Mouse (Mus musculus): Measurements from ENCODE around the gene Bax. TPM values are rescaled to one million over a fixed set of nuclear protein-coding genes. Genes with fewer than 3 reads are reported as not detected.
"Not testable (repeated sequence)": the region's sequence is repeated elsewhere in the genome, so short reads cannot be mapped to it uniquely, and the experiment has no call there.

The Bax gene
- polyA plus RNA-seq, 1 experiment from 2014 or later: 161 TPM

DNA sequence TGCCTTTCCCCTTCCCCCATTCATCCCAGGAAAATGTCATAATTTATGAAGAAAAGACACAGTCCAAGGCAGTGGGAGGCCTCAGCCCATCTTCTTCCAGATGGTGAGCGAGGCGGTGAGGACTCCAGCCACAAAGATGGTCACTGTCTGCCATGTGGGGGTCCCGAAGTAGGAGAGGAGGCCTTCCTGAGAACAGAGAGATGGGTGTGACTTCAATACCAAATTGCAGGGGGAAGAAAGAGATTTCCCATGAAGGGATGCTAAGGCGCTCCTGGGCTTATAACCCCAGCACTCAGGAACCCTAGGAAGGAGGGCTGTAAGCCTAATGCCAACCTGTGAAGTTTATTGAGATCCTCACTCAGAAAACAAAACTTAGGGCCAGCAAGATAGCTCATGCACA lies 4.9 kb downstream of the Bax start:
- H3K9ac ChIP-seq: no peak overlapping the region

DNA sequence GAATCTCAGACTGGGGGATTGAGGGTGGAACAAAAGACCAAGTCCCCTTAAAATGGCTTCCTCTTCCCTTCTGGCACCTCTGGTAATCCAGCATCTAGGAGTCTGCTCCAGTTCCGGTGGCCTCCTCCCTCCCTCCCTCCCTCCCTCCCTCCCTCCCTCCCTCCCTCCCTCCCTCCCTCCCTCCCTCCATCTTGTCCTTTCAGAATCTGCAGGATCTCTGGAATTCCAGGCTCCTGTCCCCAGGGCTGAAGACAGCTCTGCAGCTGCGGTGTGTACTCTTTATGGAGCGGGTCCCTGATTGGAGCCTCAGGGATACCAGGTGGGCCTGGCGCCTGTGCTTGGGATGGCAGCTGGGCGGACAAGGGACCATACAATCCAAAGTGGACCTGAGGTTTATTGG lies 5.4 kb downstream of the Bax start:
- Histone ChIP-seq H3K27me3 (no peaks in the 10 kb centered on the region), H3K4me1 (peaks cover 47% of the 10 kb centered on the region), H3K27ac (peak overlapping the region; percentile 89), H3K4me2 (peak overlapping the region; percentile 59; the same call in 1 of the 2 replicates), H3K4me3 (no peak overlapping the region), H3K36me3 (peaks cover 46% of the 10 kb centered on the region), H3K9ac (no peak overlapping the region), H3K9me3 (no peaks in the 10 kb centered on the region)
- WGBS: 54% methylated on average over 5 of the region's 5 CpGs
- no peak for ATAC-seq (ENCODE audit: borderline replicate concordance, extremely low read depth, low FRiP score, low TSS enrichment)

More for the DNA sequence above, 4.9 kb downstream of the Bax start:
- no peak for ATAC-seq (ENCODE audit: borderline replicate concordance, extremely low read depth, low FRiP score, low TSS enrichment)
- H3K36me3 ChIP-seq: peaks cover 46% of the 10 kb centered on the region
- H3K4me2 ChIP-seq: no peak overlapping the region
- H3K4me1 ChIP-seq: peaks cover 47% of the 10 kb centered on the region
- no peak overlapping the region for H3K4me3 ChIP-seq
- H3K27ac ChIP-seq: peak overlapping the region; percentile 89
- H3K27me3 ChIP-seq: no peaks in the 10 kb centered on the region
- 85% methylated on average over 4 of the region's 4 CpGs for WGBS
- H3K9me3 ChIP-seq: no peaks in the 10 kb centered on the region

DNA sequence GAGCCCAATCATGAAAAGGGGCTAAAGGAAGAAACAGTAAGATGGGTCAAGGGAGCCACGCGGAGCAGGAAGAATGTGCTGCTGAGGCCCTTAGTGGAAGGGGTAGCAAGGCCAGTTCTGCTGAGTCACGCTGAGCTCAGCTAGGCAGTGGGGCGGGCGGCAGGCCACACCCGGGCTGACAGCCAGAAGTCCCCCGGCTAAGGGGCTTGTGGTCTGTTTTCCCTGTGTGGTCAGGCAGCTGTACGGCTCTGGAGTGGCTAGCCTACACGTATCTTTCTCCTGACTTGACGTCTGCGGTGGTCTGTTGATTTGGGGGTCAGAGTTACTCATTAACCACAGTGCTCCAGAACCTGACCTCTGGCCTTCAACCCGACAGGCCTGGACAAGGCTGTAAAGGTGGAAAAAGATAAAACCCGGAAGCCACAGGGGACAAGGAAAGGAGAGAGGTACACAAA lies 5.8 kb downstream of the Bax start:
- H3K4me3 ChIP-seq: 0 out of 2 replicates have a peak overlapping the region, but pooled peaks have one; percentile 1
- H3K9me3 ChIP-seq: no peaks in the 10 kb centered on the region
- no peak overlapping the region for H3K9ac ChIP-seq
- H3K4me1 ChIP-seq: peaks cover 44% of the 10 kb centered on the region
- H3K36me3 ChIP-seq: peaks cover 50% of the 10 kb centered on the region
- WGBS: 8% methylated on average over 13 of the region's 13 CpGs
- peak overlapping the region; percentile 89 for H3K27ac ChIP-seq
- no peaks in the 10 kb centered on the region for H3K27me3 ChIP-seq
- peak overlapping the region; percentile 59 for H3K4me2 ChIP-seq
- ATAC-seq (ENCODE audit: borderline replicate concordance, extremely low read depth, low FRiP score, low TSS enrichment): peak; percentile 8; the same call in 1 of the 2 replicates

DNA sequence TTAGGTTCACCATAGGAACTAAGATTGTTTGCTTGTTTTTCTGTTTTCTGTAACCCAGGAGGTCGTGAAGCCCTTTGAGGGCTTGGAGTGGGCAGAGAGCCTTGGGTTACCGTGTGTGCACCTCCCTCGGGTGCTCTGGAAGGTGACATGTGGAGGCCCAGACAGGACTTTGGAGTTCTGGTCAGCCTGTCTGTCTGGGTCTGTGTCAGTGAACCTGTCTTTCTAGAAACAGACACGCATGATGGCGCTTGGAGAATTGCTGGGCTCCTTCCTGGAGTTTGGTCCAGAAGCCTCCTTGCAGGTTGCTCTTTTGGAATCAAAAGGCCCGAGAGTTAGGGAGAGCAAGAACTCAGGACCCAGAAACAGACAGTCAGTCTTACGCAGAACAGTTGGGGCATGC lies 6.3 kb downstream of the Bax start:
- peak overlapping the region; percentile 26; the same call in 1 of the 2 replicates for H3K9ac ChIP-seq
- H3K27ac ChIP-seq: peak overlapping the region; percentile 89
- H3K4me1 ChIP-seq: peaks cover 39% of the 10 kb centered on the region
- ATAC-seq (ENCODE audit: borderline replicate concordance, extremely low read depth, low FRiP score, low TSS enrichment): 0 out of 2 replicates have a peak, but pooled peaks have one; percentile 0
- H3K4me2 ChIP-seq: peak overlapping the region; percentile 59
- peaks cover 52% of the 10 kb centered on the region for H3K36me3 ChIP-seq
- no peaks in the 10 kb centered on the region for H3K27me3 ChIP-seq
- H3K4me3 ChIP-seq: peak overlapping the region; percentile 76
- no peaks in the 10 kb centered on the region for H3K9me3 ChIP-seq
- WGBS: 51% methylated on average over 7 of the region's 7 CpGs

DNA sequence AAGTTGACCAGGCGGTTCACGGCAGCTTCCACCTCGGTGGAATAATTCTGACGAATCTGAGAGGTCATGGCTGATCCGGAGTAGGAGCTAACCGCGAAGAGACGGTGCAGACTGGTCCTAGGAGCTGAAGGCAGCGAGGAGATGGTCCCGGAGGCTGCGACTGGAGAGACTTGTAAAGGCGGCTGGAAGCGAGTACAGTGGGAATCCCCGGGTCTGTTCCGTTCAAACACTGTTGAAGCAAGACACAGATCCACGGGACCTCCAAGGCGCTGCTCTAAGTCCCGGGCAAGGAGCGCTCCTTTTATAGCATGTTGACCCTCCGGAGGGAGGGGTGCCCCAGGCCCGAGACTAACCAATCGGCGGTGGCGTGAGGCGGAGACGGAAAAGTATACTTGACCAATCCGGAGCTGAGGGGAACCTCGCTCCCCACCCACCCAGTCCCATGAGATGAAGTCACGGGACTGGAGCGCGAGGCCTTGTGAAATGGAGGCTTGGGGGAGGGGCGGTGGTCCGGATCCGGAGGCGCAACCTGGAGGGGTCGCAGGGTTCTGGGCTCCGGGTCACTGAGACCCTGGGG lies 7.0 kb downstream of the Bax start, which contains the start of gene Ftl1:
TSS of gene Ftl1 (minus strand) at position 321 of the 577 bp plus-strand sequence.
- H3K27me3 ChIP-seq, H3K9me3 ChIP-seq: not testable (repeated sequence)
- H3K4me3 ChIP-seq: peak within 1 kb of the TSS; percentile 76
- under 1% methylated on average over 33 of the region's 37 CpGs for WGBS
- H3K9ac ChIP-seq: peak within 1 kb of the TSS; percentile 85
- peak; percentile 95 for ATAC-seq (ENCODE audit: borderline replicate concordance, extremely low read depth, low FRiP score, low TSS enrichment)
- H3K4me1 ChIP-seq: peaks cover 36% of the 10 kb centered on the region
- H3K27ac ChIP-seq: peak within 1 kb of the TSS; percentile 89
- peaks cover 53% of the 10 kb centered on the region for H3K36me3 ChIP-seq
- peak within 1 kb of the TSS; percentile 72 for H3K4me2 ChIP-seq

DNA sequence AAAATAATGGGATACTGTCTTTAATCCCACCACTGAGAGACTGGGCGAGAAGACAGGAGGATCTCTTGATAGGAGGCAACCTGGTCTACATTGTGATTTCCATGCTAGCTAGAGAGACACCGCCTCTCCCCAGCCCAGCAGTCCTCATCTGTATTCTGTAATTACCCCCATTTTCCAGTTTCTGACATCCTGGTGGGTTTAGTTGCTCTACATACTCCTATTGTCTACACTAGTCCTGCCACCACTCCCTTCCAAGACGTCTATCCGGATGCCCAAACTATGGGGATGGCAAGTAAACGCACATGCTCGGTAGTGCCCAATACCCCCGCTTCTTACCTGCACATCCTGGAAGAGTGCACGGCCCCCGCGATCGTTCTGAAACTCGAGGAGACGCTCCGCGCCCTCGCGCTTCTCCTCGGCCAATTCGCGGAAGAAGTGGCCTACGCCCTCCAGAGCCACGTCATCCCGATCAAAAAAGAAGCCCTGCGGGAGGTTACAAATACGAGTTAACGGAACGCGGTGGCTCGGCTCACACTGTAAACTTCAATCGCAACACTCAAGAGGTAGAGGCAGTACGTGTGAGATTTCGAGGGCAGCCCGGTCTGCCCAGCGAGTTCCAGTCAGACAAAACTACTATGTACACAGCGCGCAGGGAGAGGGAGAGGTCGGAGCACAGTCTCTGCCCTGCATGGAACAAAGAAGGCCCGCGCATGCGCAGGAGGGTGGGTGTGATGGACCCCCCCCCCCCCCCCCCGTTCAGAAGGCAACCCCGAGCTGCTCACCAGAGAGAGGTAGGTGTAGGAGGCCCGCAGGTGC lies 7.7 kb downstream of the Bax start:
- peak overlapping the region; percentile 83 for H3K27ac ChIP-seq
- H3K36me3 ChIP-seq: peaks cover 58% of the 10 kb centered on the region
- no peaks in the 10 kb centered on the region for H3K9me3 ChIP-seq
- H3K4me2 ChIP-seq: peak overlapping the region; percentile 72
- peak overlapping the region; percentile 85 for H3K9ac ChIP-seq
- H3K4me1 ChIP-seq: peaks cover 36% of the 10 kb centered on the region
- under 1% methylated on average over 43 of the region's 43 CpGs for WGBS
- peak overlapping the region; percentile 76 for H3K4me3 ChIP-seq
- no peaks in the 10 kb centered on the region for H3K27me3 ChIP-seq
- ATAC-seq (ENCODE audit: borderline replicate concordance, extremely low read depth, low FRiP score, low TSS enrichment): peak; percentile 64

DNA sequence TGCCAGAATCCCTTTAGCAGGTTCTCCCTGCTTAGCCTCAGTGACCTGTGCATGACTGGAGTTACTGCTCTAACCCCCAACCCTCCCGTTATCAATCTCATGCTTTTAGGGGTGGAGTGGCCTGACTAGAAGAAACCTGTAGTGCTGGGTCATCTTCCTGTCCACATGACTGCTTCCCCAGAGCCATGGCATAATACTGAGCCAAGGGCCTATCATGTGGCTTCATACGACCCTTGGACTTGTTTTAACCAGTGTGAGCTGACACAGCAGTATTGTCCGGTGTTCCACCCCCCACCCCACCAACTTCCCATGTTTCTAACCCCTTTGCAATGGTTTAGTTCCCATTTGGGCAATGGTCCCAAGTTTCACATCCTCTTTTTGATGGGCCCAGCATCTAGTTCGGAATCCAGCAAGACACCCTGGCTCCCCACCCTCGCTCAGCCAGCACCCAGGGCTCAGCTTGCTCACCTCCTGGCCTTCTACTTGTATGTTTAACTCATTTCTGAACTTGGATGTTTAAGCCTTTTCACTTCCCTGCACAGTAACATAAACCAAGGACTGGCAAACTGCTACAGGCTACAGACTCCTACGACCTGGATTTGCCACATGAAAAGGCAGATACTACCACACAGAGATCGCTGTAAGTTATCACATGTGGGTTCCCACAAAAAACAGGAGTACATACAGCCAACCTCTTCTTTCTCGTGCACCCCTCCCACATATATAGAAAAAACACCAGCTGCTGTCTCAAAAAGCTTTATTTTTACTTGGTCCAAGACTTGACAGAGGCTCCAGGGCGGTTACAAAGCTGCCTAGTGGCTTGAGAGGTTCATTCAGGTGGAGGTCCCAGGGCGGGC lies 9.3 kb downstream of the Bax start:
- WGBS: 47% methylated on average over 10 of the region's 10 CpGs
- no peak for ATAC-seq (ENCODE audit: borderline replicate concordance, extremely low read depth, low FRiP score, low TSS enrichment)
- H3K4me2 ChIP-seq: peak overlapping the region; percentile 72
- H3K36me3 ChIP-seq: peaks cover 55% of the 10 kb centered on the region
- peak overlapping the region; percentile 76 for H3K4me3 ChIP-seq
- H3K27me3 ChIP-seq: no peaks in the 10 kb centered on the region
- H3K27ac ChIP-seq: peak overlapping the region; percentile 47; the same call in 1 of the 2 replicates
- no peaks in the 10 kb centered on the region for H3K9me3 ChIP-seq
- peak overlapping the region; percentile 85 for H3K9ac ChIP-seq
- peaks cover 36% of the 10 kb centered on the region for H3K4me1 ChIP-seq

DNA sequence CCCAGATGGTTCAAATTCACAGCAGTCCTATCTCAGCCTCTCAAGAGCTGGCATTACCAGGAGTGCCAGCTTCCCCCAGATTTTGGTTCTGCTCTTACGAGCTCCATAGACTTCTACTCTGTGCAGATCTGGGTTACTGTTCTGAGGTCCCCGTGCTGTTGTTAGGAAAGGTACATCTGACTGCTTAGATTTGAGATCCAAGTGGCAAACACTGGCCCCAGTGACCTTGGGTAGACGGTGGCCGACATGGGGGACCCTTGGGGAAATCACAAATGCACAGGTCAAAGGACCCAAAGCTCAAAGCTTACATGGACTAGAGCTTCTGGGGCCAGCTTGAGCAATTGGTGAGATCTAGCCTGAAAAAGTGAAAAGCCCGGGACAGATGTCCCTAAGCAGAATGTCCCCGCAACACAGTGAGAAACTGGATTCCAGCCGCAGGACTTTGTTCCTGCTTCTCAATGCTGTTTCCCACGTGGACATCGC lies 9.9 kb downstream of the Bax start:
- Histone ChIP-seq H3K4me3 (no peak overlapping the region; the same call in 1 of the 2 replicates), H3K9me3 (no peaks in the 10 kb centered on the region), H3K27ac (0 out of 2 replicates have a peak overlapping the region, but pooled peaks have one; percentile 47), H3K4me1 (peaks cover 34% of the 10 kb centered on the region), H3K4me2 (peak overlapping the region; percentile 72), H3K9ac (no peak overlapping the region), H3K36me3 (peaks cover 55% of the 10 kb centered on the region), H3K27me3 (no peaks in the 10 kb centered on the region)
- WGBS: 39% methylated on average over 9 of the region's 9 CpGs
- no peak for ATAC-seq (ENCODE audit: borderline replicate concordance, extremely low read depth, low FRiP score, low TSS enrichment)

DNA sequence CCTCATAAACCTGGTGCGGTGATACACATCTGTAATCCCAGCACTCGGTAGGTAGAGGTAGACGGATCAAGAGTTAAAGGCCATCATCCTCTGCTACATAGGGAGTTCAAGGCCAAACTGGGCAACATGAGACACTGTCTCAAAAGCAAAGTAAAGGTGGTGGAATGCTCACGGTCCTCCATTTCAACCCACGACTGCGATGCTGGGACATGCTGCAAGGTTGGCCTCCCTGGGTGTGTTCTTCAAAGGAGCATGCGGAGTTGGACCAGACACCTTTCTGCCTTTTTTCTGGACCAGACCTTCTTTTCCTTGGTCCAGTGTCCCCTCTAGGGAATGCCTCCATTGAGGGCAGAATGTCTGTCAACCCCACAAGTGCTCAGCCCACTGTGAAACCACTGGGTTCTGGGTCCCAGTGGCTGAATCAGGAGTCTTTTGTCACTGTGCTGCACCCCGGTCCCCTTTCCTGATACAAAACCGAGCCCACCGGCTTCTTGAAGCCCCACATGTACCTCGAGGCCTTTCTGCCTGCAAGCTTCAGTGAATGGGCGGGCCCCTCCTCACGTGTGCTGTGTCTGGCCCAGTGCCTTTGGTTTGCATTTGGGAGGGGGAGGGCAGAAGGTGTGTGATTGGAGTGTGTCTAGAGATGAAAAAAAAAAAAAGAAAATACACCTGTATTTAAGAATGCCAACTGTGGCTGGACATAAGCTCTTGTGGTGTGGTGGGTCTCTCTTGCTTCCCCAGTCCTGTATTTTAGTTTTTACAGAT lies 10.6 kb downstream of the Bax start:
- Histone ChIP-seq H3K4me1 (peaks cover 29% of the 10 kb centered on the region), H3K36me3 (peaks cover 54% of the 10 kb centered on the region), H3K9me3 (no peaks in the 10 kb centered on the region), H3K4me3 (no peak overlapping the region), H3K9ac (no peak overlapping the region), H3K4me2 (no peak overlapping the region), H3K27me3 (no peaks in the 10 kb centered on the region), H3K27ac (no peak overlapping the region)
- no peak for ATAC-seq (ENCODE audit: borderline replicate concordance, extremely low read depth, low FRiP score, low TSS enrichment)
- WGBS: 69% methylated on average over 13 of the region's 13 CpGs

DNA sequence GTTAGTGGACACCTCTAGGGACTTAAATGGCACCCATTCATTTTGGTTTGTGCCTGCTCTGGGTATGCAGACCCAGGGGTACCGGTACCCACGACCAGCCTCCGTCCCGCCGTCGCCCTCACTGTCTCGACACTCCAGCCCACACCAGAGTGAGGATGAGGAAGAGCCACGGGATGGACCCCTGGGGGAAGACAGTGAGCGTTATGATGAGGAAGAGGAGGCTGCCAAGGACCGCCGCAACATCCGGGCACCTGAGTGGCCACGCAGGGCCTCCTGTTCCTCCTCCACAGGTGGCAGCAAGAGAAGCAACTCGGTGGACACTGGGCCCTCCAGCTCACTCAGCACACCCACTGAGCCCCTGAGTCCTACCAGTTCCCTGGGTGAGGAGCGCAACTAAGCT lies 11.7 kb downstream of the Bax start:
- H3K4me1 ChIP-seq: peaks cover 17% of the 10 kb centered on the region
- H3K9ac ChIP-seq: no peak overlapping the region

More for the DNA sequence above, 11.7 kb downstream of the Bax start:
- WGBS: 87% methylated on average over 15 of the region's 15 CpGs
- Histone ChIP-seq H3K9me3 (no peaks in the 10 kb centered on the region), H3K4me2 (no peak overlapping the region), H3K27ac (no peak overlapping the region), H3K27me3 (no peaks in the 10 kb centered on the region), H3K4me3 (no peak overlapping the region), H3K36me3 (peaks cover 56% of the 10 kb centered on the region)
- ATAC-seq (ENCODE audit: borderline replicate concordance, extremely low read depth, low FRiP score, low TSS enrichment): no peak

All from lung, embryonic 15.5 days (tissue).